Mouse (Mus musculus) cerebellum, adult 2 months (tissue): ENCODE results near the gene Lrrc55. TPM values are rescaled to one million over a fixed set of nuclear protein-coding genes. Genes with fewer than 3 reads are reported as not detected.

ENCODE experiments used
- DNase-seq, 2 experiments: peaks; one replicate each; pipeline ENCODE4 v3.0.0; 2021
- H3K27ac ChIP-seq: fragments of 200-500 bp; 2 replicates; pipeline ENCODE4 v1.5.1; 2012; ENCODE audit warnings: low read length, control low read depth, inconsistent platforms; ENCODE audit not compliant: insufficient read depth
- H3K27me3 ChIP-seq: fragments of 200-500 bp; 2 replicates; pipeline ENCODE4 v1.6.1; 2012; ENCODE audit warnings: inconsistent platforms, mild to moderate bottlenecking, low read length, moderate library complexity; ENCODE audit not compliant: control insufficient read depth, insufficient read depth
- H3K4me1 ChIP-seq: fragments of 200-500 bp; 2 replicates; pipeline ENCODE4 v1.6.1; 2011; ENCODE audit warnings: low read length; ENCODE audit not compliant: control insufficient read depth, insufficient read depth
- H3K4me3 ChIP-seq: fragments of 200-500 bp; replicated peaks from 2 replicates; pipeline ENCODE3; 2011; ENCODE audit warnings: mild to moderate bottlenecking, low read depth, low read length, control low read depth; ENCODE audit not compliant: insufficient read depth
- CTCF ChIP-seq: fragments of 200-500 bp; IDR thresholded peaks from 2 replicates; pipeline ENCODE4 v1.5.1; 2011; ENCODE audit warnings: low read depth, mild to moderate bottlenecking, control low read depth, low read length, moderate library complexity, borderline replicate concordance; ENCODE audit not compliant: insufficient read depth
- POLR2A ChIP-seq: fragments of 200-500 bp; IDR thresholded peaks from 2 replicates; pipeline ENCODE4 v1.6.1; 2011; ENCODE audit warnings: low read length, control low read depth, borderline replicate concordance; ENCODE audit not compliant: insufficient read depth
- WGBS: fragments of 180-500 bp; shearing (Covaris S2); methylation state at CpG from one replicate; pipeline ENCODE4 v1.1.7; 2018; 5-methylcytosine and 5-hydroxymethylcytosine counted together
- polyA plus RNA-seq: library from polyadenylated mRNA; depleted of rRNA; stranded (reverse); fragments of >200 nt; gene quantifications from 2 replicates; pipeline ENCODE4 v1.2.3, GENCODE M21; 2012

The Lrrc55 gene
- polyA plus RNA-seq, 1 experiment, result 8.3 TPM

- Histone ChIP-seq H3K27ac (no peak overlapping the region), H3K27me3 (no peaks in the 10 kb centered on the region), H3K4me3 (no peak overlapping the region), H3K4me1 (no peaks in the 10 kb centered on the region)
- TF ChIP-seq CTCF, result no peak
- no peak for TF ChIP-seq POLR2A
- DNase-seq, result no peak
- 51% methylated on average over 7 of the region's 7 CpGs for WGBS
These were observed 33.5 kb downstream of the Lrrc55 start for GRCm38 (mm10) chr2:85163311-85164047.

GRCm38 (mm10) chr2:85161638-85162093 lies 35.3 kb downstream of the Lrrc55 start:
- H3K4me3 ChIP-seq, result no peak overlapping the region
- H3K4me1 ChIP-seq, result no peaks in the 10 kb centered on the region
- no peak for TF ChIP-seq POLR2A
- no peak for TF ChIP-seq CTCF
- DNase-seq, result no peak
- no peak overlapping the region for H3K27ac ChIP-seq
- H3K27me3 ChIP-seq, result no peaks in the 10 kb centered on the region
- WGBS, result 27% methylated on average over 1 of the region's 1 CpGs

DNA sequence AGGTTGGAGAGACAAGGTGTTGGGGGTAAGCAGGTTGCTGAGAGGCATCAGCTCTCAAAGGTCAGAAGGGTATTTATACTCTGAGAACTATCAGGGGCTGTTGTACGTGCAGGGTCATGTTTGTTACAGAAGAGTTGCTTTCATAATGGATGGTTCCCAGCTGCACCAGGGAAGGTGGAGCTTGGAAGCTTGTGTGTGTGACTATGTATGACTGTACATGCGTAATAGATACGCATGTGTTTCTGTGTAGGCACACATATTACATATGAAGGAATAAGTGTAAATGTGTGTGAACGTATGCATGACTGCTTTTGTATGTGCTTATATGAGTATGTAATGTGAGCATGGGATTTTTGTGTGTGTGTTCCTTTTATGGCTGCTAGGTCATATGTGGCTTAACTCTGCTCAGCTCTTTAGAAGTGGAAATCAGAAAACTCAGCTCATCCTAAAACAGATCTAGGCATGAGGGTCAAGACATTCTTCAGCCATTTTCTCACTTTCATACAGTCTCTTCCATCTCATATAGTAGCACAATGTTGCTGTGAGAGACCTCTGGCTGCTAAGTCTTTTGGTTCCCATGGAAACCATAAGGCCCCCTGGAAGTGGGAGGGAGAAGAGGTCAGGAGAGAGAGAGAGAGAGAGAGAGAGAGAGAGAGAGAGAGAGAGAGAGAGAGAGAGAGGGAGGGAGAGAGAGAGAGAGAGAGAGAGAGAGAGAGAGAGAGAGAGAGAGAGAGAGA lies 35.9 kb downstream of the Lrrc55 start:
- TF ChIP-seq POLR2A (no peak), CTCF (no peak)
- 81% methylated on average over 4 of the region's 4 CpGs for WGBS
- H3K27ac ChIP-seq, result no peak overlapping the region
- H3K4me1 ChIP-seq, result no peaks in the 10 kb centered on the region
- no peaks in the 10 kb centered on the region for H3K27me3 ChIP-seq
- no peak overlapping the region for H3K4me3 ChIP-seq
- DNase-seq, result no peak

GRCm38 (mm10) chr2:85157382-85157781 lies 39.6 kb downstream of the Lrrc55 start:
- WGBS, result 94% methylated on average over 3 of the region's 3 CpGs

GRCm38 (mm10) chr2:85156136-85156535 lies 40.9 kb downstream of the Lrrc55 start:
- DNase-seq, result no peak
- Histone ChIP-seq H3K27me3 (no peaks in the 10 kb centered on the region), H3K4me3 (no peak overlapping the region), H3K27ac (no peak overlapping the region), H3K4me1 (no peaks in the 10 kb centered on the region)
- TF ChIP-seq POLR2A, result no peak
- TF ChIP-seq CTCF, result no peak
- 90% methylated on average over 5 of the region's 5 CpGs for WGBS

More at GRCm38 (mm10) chr2:85157382-85157781, 39.6 kb downstream of the Lrrc55 start:
- Histone ChIP-seq H3K27me3 (no peaks in the 10 kb centered on the region), H3K4me1 (no peaks in the 10 kb centered on the region), H3K4me3 (no peak overlapping the region), H3K27ac (no peak overlapping the region)
- TF ChIP-seq CTCF, result no peak
- TF ChIP-seq POLR2A, result no peak
- no peak for DNase-seq

- no peak overlapping the region for H3K27ac ChIP-seq
- WGBS, result 82% methylated on average over 9 of the region's 9 CpGs
These were observed 41.7 kb downstream of the Lrrc55 start for GRCm38 (mm10) chr2:85155334-85155733.

GRCm38 (mm10) chr2:85151233-85151632 lies 45.8 kb downstream of the Lrrc55 start:
- Histone ChIP-seq H3K4me3 (no peak overlapping the region), H3K27ac (no peak overlapping the region), H3K27me3 (no peaks in the 10 kb centered on the region), H3K4me1 (no peaks in the 10 kb centered on the region)
- WGBS, result 76% methylated on average over 2 of the region's 2 CpGs
- no peak for TF ChIP-seq POLR2A
- no peak for TF ChIP-seq CTCF
- DNase-seq, result no peak

More at GRCm38 (mm10) chr2:85155334-85155733, 41.7 kb downstream of the Lrrc55 start:
- Histone ChIP-seq H3K27me3 (no peaks in the 10 kb centered on the region), H3K4me1 (no peaks in the 10 kb centered on the region), H3K4me3 (no peak overlapping the region)
- no peak for DNase-seq
- TF ChIP-seq POLR2A (no peak), CTCF (no peak)
